Mouse (Mus musculus): ENCODE results near the gene Smoc2. TPM values are rescaled to one million over a fixed set of nuclear protein-coding genes. Genes with fewer than 3 reads are reported as not detected.

The Smoc2 gene
- total and polyA plus RNA-seq, 3 experiments, result 0.34 TPM; not detected in 2

GRCm38 (mm10) chr17:14258906-14259305 is 20.4 kb upstream of the Smoc2 start:
- Histone ChIP-seq H3K27me3 (replicated peaks) (peaks cover 33% of the 10 kb centered on the region), H3K4me1 (ENCODE audit: control insufficient read depth in 1 of 2, insufficient read depth in 2 of 2) (no peaks in the 10 kb centered on the region), H3K27ac (ENCODE audit: insufficient read depth, low read depth) (no peak overlapping the region), H3K9ac (ENCODE audit: insufficient read depth, low read depth) (no peak overlapping the region), H3K4me3 (replicated peaks in 1 of 3; ENCODE audit: low read depth in 2 of 3, low read length in 2 of 3, poor library complexity in 1 of 3) (no peak overlapping the region), H3K36me3 (replicated peaks in 1 of 2; ENCODE audit: control insufficient read depth in 1 of 2, insufficient read depth in 1 of 2, low read length in 1 of 2) (no peaks in the 10 kb centered on the region), H3K4me2 (ENCODE audit: insufficient read depth, low read depth, poor library complexity, severe bottlenecking) (no peak overlapping the region), H3K79me2 (replicated peaks; ENCODE audit: control insufficient read depth, extremely low read depth, insufficient read depth, poor library complexity, severe bottlenecking) (no peaks in the 10 kb centered on the region), H3K9me3 (replicated peaks; ENCODE audit: low read length) (no peaks in the 10 kb centered on the region)
- in situ Hi-C loops (cut with MboI; ENCODE audit: low pct_ligation_motif_present, low pct_unique_long_range_greater_than_20kb, low sequenced_read_pairs), result no loop called here
- no peak for DNase-seq (ENCODE audit: extremely low read depth)
- TF ChIP-seq ELF1 (IDR thresholded peaks at IDR 0.05; ENCODE audit: low read depth, low read length) (no peak), USF2 (conservative IDR thresholded peaks at IDR 0.05; ENCODE audit: low read depth, low read length) (no peak), ETS1 (conservative IDR thresholded peaks at IDR 0.05; ENCODE audit: low read depth, low read length) (no peak), HCFC1 (IDR thresholded peaks at IDR 0.05; ENCODE audit: low read depth, low read length) (no peak), SIN3A (IDR thresholded peaks at IDR 0.05; ENCODE audit: low read length) (no peak), GABPA (IDR thresholded peaks at IDR 0.05; ENCODE audit: insufficient replicate concordance, low read depth, low read length) (no peak), UBTF (IDR thresholded peaks at IDR 0.05; ENCODE audit: low read depth, low read length) (no peak), BHLHE40 (IDR thresholded peaks at IDR 0.05; ENCODE audit: low read depth, low read length) (no peak), CHD2 (IDR thresholded peaks at IDR 0.05; ENCODE audit: low read length) (no peak), CHD1 (IDR thresholded peaks at IDR 0.05; ENCODE audit: low read depth, low read length) (no peak), SMC3 (IDR thresholded peaks at IDR 0.05; ENCODE audit: low read depth, low read length) (no peak), RCOR1 (conservative IDR thresholded peaks at IDR 0.05; ENCODE audit: low read depth, low read length) (no peak), MAZ (IDR thresholded peaks at IDR 0.05; ENCODE audit: low read depth, low read length) (no peak), ZC3H11A (IDR thresholded peaks at IDR 0.05; ENCODE audit: low read depth, low read length) (no peak), E2F4 (IDR thresholded peaks at IDR 0.05; ENCODE audit: insufficient replicate concordance, low read depth, low read length) (no peak), NELFE (IDR thresholded peaks at IDR 0.05; ENCODE audit: low read depth, low read length) (no peak), MAFK (IDR thresholded peaks at IDR 0.05; ENCODE audit: insufficient replicate concordance, low read length) (no peak), NRF1 (IDR thresholded peaks at IDR 0.05; ENCODE audit: low read depth, low read length) (no peak), ZNF384 (IDR thresholded peaks at IDR 0.05; ENCODE audit: low read depth, low read length) (no peak)
- dilution Hi-C loops (cut with MboI; ENCODE audit: extremely low pct_ligation_motif_present, extremely low pct_unique_long_range_greater_than_20kb, low sequenced_read_pairs), result no loop called here

- Histone ChIP-seq H3K27me3 (replicated peaks) (peaks cover 34% of the 10 kb centered on the region), H3K4me2 (ENCODE audit: insufficient read depth, low read depth, poor library complexity, severe bottlenecking) (no peak overlapping the region), H3K9ac (ENCODE audit: insufficient read depth, low read depth) (no peak overlapping the region), H3K36me3 (replicated peaks in 1 of 2; ENCODE audit: control insufficient read depth in 1 of 2, insufficient read depth in 1 of 2, low read length in 1 of 2) (no peaks in the 10 kb centered on the region), H3K27ac (ENCODE audit: insufficient read depth, low read depth) (no peak overlapping the region), H3K9me3 (replicated peaks; ENCODE audit: low read length) (no peaks in the 10 kb centered on the region), H3K79me2 (replicated peaks; ENCODE audit: control insufficient read depth, extremely low read depth, insufficient read depth, poor library complexity, severe bottlenecking) (no peaks in the 10 kb centered on the region), H3K4me1 (ENCODE audit: control insufficient read depth in 1 of 2, insufficient read depth in 2 of 2) (no peaks in the 10 kb centered on the region), H3K4me3 (replicated peaks in 1 of 3; ENCODE audit: low read depth in 2 of 3, low read length in 2 of 3, poor library complexity in 1 of 3) (no peak overlapping the region)
- TF ChIP-seq ETS1 (conservative IDR thresholded peaks at IDR 0.05; ENCODE audit: low read depth, low read length) (no peak), GABPA (IDR thresholded peaks at IDR 0.05; ENCODE audit: insufficient replicate concordance, low read depth, low read length) (no peak), MEF2A (IDR thresholded peaks at IDR 0.05; ENCODE audit: borderline replicate concordance, low read depth, low read length) (no peak), JUND (conservative IDR thresholded peaks at IDR 0.05; ENCODE audit: low read depth, low read length) (no peak), MXI1 (IDR thresholded peaks at IDR 0.05; ENCODE audit: low read depth, low read length) (no peak), ZKSCAN1 (IDR thresholded peaks at IDR 0.05; ENCODE audit: borderline replicate concordance, low read depth, low read length) (no peak), USF2 (conservative IDR thresholded peaks at IDR 0.05; ENCODE audit: low read depth, low read length) (no peak), ZMIZ1 (IDR thresholded peaks at IDR 0.05; ENCODE audit: low read depth, low read length) (no peak), EP300 (IDR thresholded peaks at IDR 0.05; ENCODE audit: low read length) (no peak), SMC3 (IDR thresholded peaks at IDR 0.05; ENCODE audit: low read depth, low read length) (no peak), UBTF (IDR thresholded peaks at IDR 0.05; ENCODE audit: low read depth, low read length) (no peak), MYC (IDR thresholded peaks at IDR 0.05; ENCODE audit: low read depth, low read length) (no peak), NELFE (IDR thresholded peaks at IDR 0.05; ENCODE audit: low read depth, low read length) (no peak), TCF12 (IDR thresholded peaks at IDR 0.05; ENCODE audit: low read depth, low read length) (no peak), IRF4 (IDR thresholded peaks at IDR 0.05; ENCODE audit: low read depth, low read length) (no peak), HCFC1 (IDR thresholded peaks at IDR 0.05; ENCODE audit: low read depth, low read length) (no peak), MAX (IDR thresholded peaks at IDR 0.05; ENCODE audit: low read length) (no peak)
- in situ Hi-C loops (cut with MboI; ENCODE audit: low pct_ligation_motif_present, low pct_unique_long_range_greater_than_20kb, low sequenced_read_pairs), result no loop called here
- no peak for DNase-seq (ENCODE audit: extremely low read depth)
- dilution Hi-C loops (cut with MboI; ENCODE audit: extremely low pct_ligation_motif_present, extremely low pct_unique_long_range_greater_than_20kb, low sequenced_read_pairs), result no loop called here
These were observed 18.3 kb upstream of the Smoc2 start for GRCm38 (mm10) chr17:14260966-14261365.

Measured in CH12.LX (cell line).